Mouse (Mus musculus): Measurements from ENCODE around the gene Bspry. TPM values are rescaled to one million over a fixed set of nuclear protein-coding genes. Genes with fewer than 3 reads are reported as not detected.

The Bspry gene
- polyA plus RNA-seq (2014; fragmentation: Nextera tagmentation; extraction: Ambion mirVana), result 39.3 and 43.8 TPM in 2 replicates

GRCm38 (mm10) chr4:62479937-62480708, at the start of gene Bspry:
Bspry (plus strand) TSS chr4:62480053.
- Histone ChIP-seq H3K36me3 (ENCODE audit: control insufficient read depth, insufficient read depth, low read length) (0 out of 2 replicates have a peak, but pooled peaks cover 4% of the 10 kb centered on the region), H3K4me2 (ENCODE audit: low read length) (peak within 1 kb of the TSS; percentile 71), H3K4me3 (ENCODE audit: low read depth, low read length) (peak within 1 kb of the TSS; percentile 47), H3K9ac (ENCODE audit: low read length) (peak within 1 kb of the TSS; percentile 51), H3K4me1 (replicated peaks; ENCODE audit: control insufficient read depth, insufficient read depth, low read length) (no peaks in the 10 kb centered on the region), H3K9me3 (ENCODE audit: control insufficient read depth, low read length) (no peaks in the 10 kb centered on the region), H3K27me3 (replicated peaks; ENCODE audit: control insufficient read depth, insufficient read depth, low read length) (no peaks in the 10 kb centered on the region), H3K27ac (ENCODE audit: low read depth) (peak within 1 kb of the TSS; percentile 57; the same call in 1 of the 2 replicates)
- ATAC-seq (replicated peaks; ENCODE audit: low FRiP score, low TSS enrichment, low read depth) (peak; percentile 92), DNase-seq (ENCODE audit: low spot score) (peak; percentile 82)
- WGBS, result 2% methylated on average over 70 of the region's 71 CpGs

GRCm38 (mm10) chr4:62430678-62431077, 49.2 kb upstream of the Bspry start:
- no peaks in the 10 kb centered on the region for H3K4me1 ChIP-seq (replicated peaks; ENCODE audit: control insufficient read depth, insufficient read depth, low read length)
- H3K27ac ChIP-seq (ENCODE audit: low read depth), result no peak overlapping the region
- H3K27me3 ChIP-seq (replicated peaks; ENCODE audit: control insufficient read depth, insufficient read depth, low read length), result no peaks in the 10 kb centered on the region
- no peaks in the 10 kb centered on the region for H3K9me3 ChIP-seq (ENCODE audit: control insufficient read depth, low read length)
- DNase-seq (ENCODE audit: low spot score) (no peak), ATAC-seq (replicated peaks; ENCODE audit: low FRiP score, low TSS enrichment, low read depth) (no peak)
- H3K9ac ChIP-seq (ENCODE audit: low read length), result no peak overlapping the region
- peaks cover 4% of the 10 kb centered on the region; the same call in 1 of the 2 replicates for H3K36me3 ChIP-seq (ENCODE audit: control insufficient read depth, insufficient read depth, low read length)
- H3K4me2 ChIP-seq (ENCODE audit: low read length), result no peak overlapping the region
- no peak overlapping the region for H3K4me3 ChIP-seq (ENCODE audit: low read depth, low read length)

- Histone ChIP-seq H3K4me3 (ENCODE audit: low read depth, low read length) (no peak overlapping the region), H3K4me2 (ENCODE audit: low read length) (no peak overlapping the region), H3K9ac (ENCODE audit: low read length) (no peak overlapping the region), H3K9me3 (ENCODE audit: control insufficient read depth, low read length) (no peaks in the 10 kb centered on the region), H3K36me3 (ENCODE audit: control insufficient read depth, insufficient read depth, low read length) (no peaks in the 10 kb centered on the region; the same call in 1 of the 2 replicates), H3K27me3 (replicated peaks; ENCODE audit: control insufficient read depth, insufficient read depth, low read length) (no peaks in the 10 kb centered on the region), H3K27ac (ENCODE audit: low read depth) (no peak overlapping the region), H3K4me1 (replicated peaks; ENCODE audit: control insufficient read depth, insufficient read depth, low read length) (no peaks in the 10 kb centered on the region)
- DNase-seq (ENCODE audit: low spot score) (no peak), ATAC-seq (replicated peaks; ENCODE audit: low FRiP score, low TSS enrichment, low read depth) (no peak)
- 83% methylated on average over 4 of the region's 4 CpGs for WGBS
Observed at GRCm38 (mm10) chr4:62431522-62431921, 48.3 kb upstream of the Bspry start.

- 72% methylated on average over 7 of the region's 7 CpGs for WGBS
- ATAC-seq (replicated peaks; ENCODE audit: low FRiP score, low TSS enrichment, low read depth), result no peak
Observed at GRCm38 (mm10) chr4:62433939-62434870, 45.6 kb upstream of the Bspry start.

GRCm38 (mm10) chr4:62435081-62435480, 44.8 kb upstream of the Bspry start, which contains the start of gene Rnf183:
Rnf183 (minus strand) TSS chr4:62435252.
- no peak for ATAC-seq (replicated peaks; ENCODE audit: low FRiP score, low TSS enrichment, low read depth)
- 79% methylated on average over 6 of the region's 6 CpGs for WGBS
- H3K27ac ChIP-seq (ENCODE audit: low read depth), result no peak within 1 kb of the TSS

More at GRCm38 (mm10) chr4:62433939-62434870, 45.6 kb upstream of the Bspry start:
- no peaks in the 10 kb centered on the region for H3K9me3 ChIP-seq (ENCODE audit: control insufficient read depth, low read length)
- no peaks in the 10 kb centered on the region for H3K36me3 ChIP-seq (ENCODE audit: control insufficient read depth, insufficient read depth, low read length)
- no peak overlapping the region for H3K4me3 ChIP-seq (ENCODE audit: low read depth, low read length)
- H3K9ac ChIP-seq (ENCODE audit: low read length), result no peak overlapping the region
- H3K4me2 ChIP-seq (ENCODE audit: low read length), result no peak overlapping the region
- no peak overlapping the region for H3K27ac ChIP-seq (ENCODE audit: low read depth)
- no peaks in the 10 kb centered on the region for H3K4me1 ChIP-seq (replicated peaks; ENCODE audit: control insufficient read depth, insufficient read depth, low read length)
- DNase-seq (ENCODE audit: low spot score), result no peak
- no peaks in the 10 kb centered on the region for H3K27me3 ChIP-seq (replicated peaks; ENCODE audit: control insufficient read depth, insufficient read depth, low read length)

GRCm38 (mm10) chr4:62437256-62437778, 42.5 kb upstream of the Bspry start:
- no peaks in the 10 kb centered on the region for H3K36me3 ChIP-seq (ENCODE audit: control insufficient read depth, insufficient read depth, low read length)
- H3K4me2 ChIP-seq (ENCODE audit: low read length), result no peak overlapping the region
- no peak overlapping the region for H3K4me3 ChIP-seq (ENCODE audit: low read depth, low read length)
- WGBS, result 89% methylated on average over 3 of the region's 3 CpGs
- H3K9ac ChIP-seq (ENCODE audit: low read length), result no peak overlapping the region
- DNase-seq (ENCODE audit: low spot score) (no peak), ATAC-seq (replicated peaks; ENCODE audit: low FRiP score, low TSS enrichment, low read depth) (no peak)
- H3K4me1 ChIP-seq (replicated peaks; ENCODE audit: control insufficient read depth, insufficient read depth, low read length), result no peaks in the 10 kb centered on the region
- H3K27ac ChIP-seq (ENCODE audit: low read depth), result no peak overlapping the region
- no peaks in the 10 kb centered on the region for H3K27me3 ChIP-seq (replicated peaks; ENCODE audit: control insufficient read depth, insufficient read depth, low read length)
- no peaks in the 10 kb centered on the region for H3K9me3 ChIP-seq (ENCODE audit: control insufficient read depth, low read length)

More at GRCm38 (mm10) chr4:62435081-62435480, 44.8 kb upstream of the Bspry start, which contains the start of gene Rnf183:
- Histone ChIP-seq H3K9me3 (ENCODE audit: control insufficient read depth, low read length) (no peaks in the 10 kb centered on the region), H3K9ac (ENCODE audit: low read length) (no peak within 1 kb of the TSS), H3K36me3 (ENCODE audit: control insufficient read depth, insufficient read depth, low read length) (no peaks in the 10 kb centered on the region), H3K4me1 (replicated peaks; ENCODE audit: control insufficient read depth, insufficient read depth, low read length) (no peaks in the 10 kb centered on the region), H3K4me3 (ENCODE audit: low read depth, low read length) (no peak within 1 kb of the TSS), H3K4me2 (ENCODE audit: low read length) (no peak within 1 kb of the TSS), H3K27me3 (replicated peaks; ENCODE audit: control insufficient read depth, insufficient read depth, low read length) (no peaks in the 10 kb centered on the region)
- DNase-seq (ENCODE audit: low spot score), result no peak

GRCm38 (mm10) chr4:62437871-62438270, 42.0 kb upstream of the Bspry start:
- Histone ChIP-seq H3K9me3 (ENCODE audit: control insufficient read depth, low read length) (no peaks in the 10 kb centered on the region), H3K9ac (ENCODE audit: low read length) (no peak overlapping the region), H3K36me3 (ENCODE audit: control insufficient read depth, insufficient read depth, low read length) (no peaks in the 10 kb centered on the region), H3K4me2 (ENCODE audit: low read length) (no peak overlapping the region), H3K27ac (ENCODE audit: low read depth) (no peak overlapping the region), H3K4me3 (ENCODE audit: low read depth, low read length) (no peak overlapping the region), H3K27me3 (replicated peaks; ENCODE audit: control insufficient read depth, insufficient read depth, low read length) (no peaks in the 10 kb centered on the region), H3K4me1 (replicated peaks; ENCODE audit: control insufficient read depth, insufficient read depth, low read length) (no peaks in the 10 kb centered on the region)
- no peak for DNase-seq (ENCODE audit: low spot score)
- WGBS, result 80% methylated on average over 7 of the region's 7 CpGs
- ATAC-seq (replicated peaks; ENCODE audit: low FRiP score, low TSS enrichment, low read depth), result no peak

GRCm38 (mm10) chr4:62439793-62440192, 40.1 kb upstream of the Bspry start:
- no peak for ATAC-seq (replicated peaks; ENCODE audit: low FRiP score, low TSS enrichment, low read depth)
- Histone ChIP-seq H3K4me3 (ENCODE audit: low read depth, low read length) (no peak overlapping the region), H3K9me3 (ENCODE audit: control insufficient read depth, low read length) (no peaks in the 10 kb centered on the region), H3K4me1 (replicated peaks; ENCODE audit: control insufficient read depth, insufficient read depth, low read length) (no peaks in the 10 kb centered on the region), H3K9ac (ENCODE audit: low read length) (no peak overlapping the region), H3K4me2 (ENCODE audit: low read length) (no peak overlapping the region), H3K27me3 (replicated peaks; ENCODE audit: control insufficient read depth, insufficient read depth, low read length) (no peaks in the 10 kb centered on the region), H3K36me3 (ENCODE audit: control insufficient read depth, insufficient read depth, low read length) (no peaks in the 10 kb centered on the region), H3K27ac (ENCODE audit: low read depth) (no peak overlapping the region)
- 63% methylated on average over 4 of the region's 4 CpGs for WGBS
- DNase-seq (ENCODE audit: low spot score), result no peak

Measured in intestine, embryonic 14.5 days (tissue).